Mouse (Mus musculus): ENCODE data around the gene Acot10. TPM values are rescaled to one million over a fixed set of nuclear protein-coding genes. Genes with fewer than 3 reads are reported as not detected.
"Not testable (repeated sequence)": the region's sequence is repeated elsewhere in the genome, so short reads cannot be mapped to it uniquely, and the experiment has no call there.

Gene Acot10
- not detected for total RNA-seq (2021)
- long read RNA-seq, experiment 1 = 0 reads
- long read RNA-seq, experiment 2 = 0 reads

GRCm38 (mm10) chr15:20666650-20667049 lies at the start of gene Acot10:
Acot10 (minus strand) TSS chr15:20666750.
- intact Hi-C loops (cut with DNase I) = no loop called here
- no peak for DNase-seq (ENCODE audit: low spot score in 2 of 2)

- intact Hi-C loops (cut with DNase I) = no loop called here
- peak in 1 of 2 experiments; percentile 10 for DNase-seq (ENCODE audit: low spot score in 2 of 2)
Observed at GRCm38 (mm10) chr15:20711859-20712258, 45.3 kb upstream of the Acot10 start.

- DNase-seq (ENCODE audit: low spot score in 2 of 2) = no peak
- intact Hi-C loops (cut with DNase I) = no loop called here
Observed at GRCm38 (mm10) chr15:20696229-20696628, 29.7 kb upstream of the Acot10 start.

GRCm38 (mm10) chr15:20684200-20684599 lies 17.6 kb upstream of the Acot10 start:
- DNase-seq (ENCODE audit: low spot score in 2 of 2) = no peak
- intact Hi-C loops (cut with DNase I) = no loop called here

- no peak for DNase-seq (ENCODE audit: low spot score in 2 of 2)
- intact Hi-C loops (cut with DNase I) = no loop called here
Observed at GRCm38 (mm10) chr15:20682719-20683118, 16.2 kb upstream of the Acot10 start.

GRCm38 (mm10) chr15:20669507-20669906 lies 3.0 kb upstream of the Acot10 start:
- DNase-seq (ENCODE audit: low spot score in 2 of 2); intact Hi-C loops (cut with DNase I): not testable (repeated sequence)

- intact Hi-C loops (cut with DNase I) = no loop called here
- DNase-seq (ENCODE audit: low spot score in 2 of 2) = no peak
Observed at GRCm38 (mm10) chr15:20667989-20668388, 1.4 kb upstream of the Acot10 start.

GRCm38 (mm10) chr15:20667350-20667749 lies 800 bp upstream of the Acot10 start:
- intact Hi-C loops (cut with DNase I) = no loop called here

GRCm38 (mm10) chr15:20660221-20660620 lies 6.3 kb downstream of the Acot10 start:
- peak; percentile 8 to 27 for DNase-seq (ENCODE audit: low spot score in 2 of 2)
- intact Hi-C loops (cut with DNase I) = no loop called here

More at GRCm38 (mm10) chr15:20667350-20667749, 800 bp upstream of the Acot10 start:
- peak; percentile 2 to 6 for DNase-seq (ENCODE audit: low spot score in 2 of 2)

- intact Hi-C loops (cut with DNase I) = no loop called here
- DNase-seq (ENCODE audit: low spot score in 2 of 2) = no peak
Observed at GRCm38 (mm10) chr15:20642905-20643414, 23.6 kb downstream of the Acot10 start.

GRCm38 (mm10) chr15:20639155-20639554 lies 27.4 kb downstream of the Acot10 start:
- no peak for DNase-seq (ENCODE audit: low spot score in 2 of 2)
- intact Hi-C loops (cut with DNase I) = no loop called here

- peak; percentile 5 to 7 for DNase-seq (ENCODE audit: low spot score in 2 of 2)
- intact Hi-C loops (cut with DNase I) = no loop called here
Observed at GRCm38 (mm10) chr15:20634593-20634992, 32.0 kb downstream of the Acot10 start.

Other genes with a start within 250 kb of the Acot10 start
- 10 to 100 TPM; 44.6 to 50.6 TPM for gene Cdh12, start 217.5 kb downstream of the Acot10 start, total RNA-seq (2021)

Data from left cerebral cortex, postnatal 14 days (tissue).